Mouse (Mus musculus): ENCODE measurements at regions not wholly inside any gene's neighbourhood (a gene's known extent, or its start where the extent isn't known, plus 50 kb on each side); places are given as distances from the start of the nearest gene placed in this dataset.

DNA sequence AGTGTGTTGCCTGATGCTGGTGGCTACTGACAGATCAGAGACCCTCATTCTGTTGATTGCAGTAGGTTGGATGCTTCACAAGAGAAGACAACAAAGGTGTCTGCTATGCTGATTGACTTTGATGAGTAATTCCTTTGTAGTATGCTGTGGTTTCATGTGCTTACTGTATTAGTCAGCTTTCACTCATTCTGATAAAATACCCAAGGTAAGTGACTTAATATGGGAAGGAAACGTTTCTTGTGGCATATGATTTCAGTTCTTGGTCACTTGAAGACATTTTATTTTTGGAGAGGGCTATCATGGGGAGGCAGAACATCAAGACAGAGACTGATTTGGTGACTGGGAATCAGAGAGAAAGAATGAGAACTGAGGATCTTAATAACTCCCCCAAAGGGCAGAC lies 90.9 kb upstream of the Ndst3 start:
- no peak overlapping the region for H3ac ChIP-seq (ENCODE audit: control insufficient read depth, insufficient read length, low read depth)
- no peaks in the 10 kb centered on the region for H3K27me3 ChIP-seq (ENCODE audit: control insufficient read depth, insufficient read depth, insufficient read length)
- H3K79me2 ChIP-seq (ENCODE audit: control insufficient read depth, insufficient read depth): no peaks in the 10 kb centered on the region
- H3K4me3 ChIP-seq (ENCODE audit: insufficient read depth, poor library complexity, severe bottlenecking): no peak overlapping the region
- no peak for TF ChIP-seq MAX (IDR thresholded peaks at IDR 0.05)
- TF ChIP-seq USF1 (IDR thresholded peaks at IDR 0.05; ENCODE audit: low read depth): no peak
- TF ChIP-seq CEBPB (IDR thresholded peaks at IDR 0.05; ENCODE audit: low read depth): no peak
- TF ChIP-seq MYOD1 (IDR thresholded peaks at IDR 0.05; ENCODE audit: control insufficient read depth, insufficient read length, low read depth): no peak
- no peak for TF ChIP-seq FOSL1 (IDR thresholded peaks at IDR 0.05; ENCODE audit: insufficient read depth, low read length, poor library complexity, severe bottlenecking)
- no peak for TF ChIP-seq MYOG (IDR thresholded peaks at IDR 0.05; ENCODE audit: control insufficient read depth, extremely low read depth, insufficient read length)
- no peak for TF ChIP-seq CTCF (IDR thresholded peaks at IDR 0.05; ENCODE audit: control insufficient read depth, insufficient read depth, insufficient read length)
- H3K36me3 ChIP-seq (ENCODE audit: control insufficient read depth, insufficient read depth): no peaks in the 10 kb centered on the region
- no peaks in the 10 kb centered on the region for H3K79me3 ChIP-seq (ENCODE audit: low read depth)

DNA sequence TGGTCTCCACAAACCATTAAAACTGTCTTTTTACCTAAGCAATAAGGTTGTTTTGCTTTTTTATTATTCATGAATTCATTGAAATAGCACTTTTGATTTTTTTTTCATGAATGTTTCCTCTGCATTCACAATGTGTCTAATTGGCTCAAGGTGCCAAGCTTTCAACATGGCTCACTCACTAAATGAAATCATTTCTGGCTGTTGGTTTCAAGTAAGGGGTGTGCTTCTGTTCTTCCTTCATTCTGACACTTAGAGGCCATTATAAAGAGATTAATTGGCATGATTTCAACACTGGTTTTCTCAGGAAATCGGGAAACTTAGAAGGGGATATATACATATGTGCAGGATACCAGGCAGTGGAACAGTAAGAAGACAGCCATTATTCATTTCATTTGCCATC lies 93.5 kb upstream of the Ndst3 start:
- TF ChIP-seq CTCF (IDR thresholded peaks at IDR 0.05; ENCODE audit: control insufficient read depth, insufficient read depth, insufficient read length) (no peak), USF1 (IDR thresholded peaks at IDR 0.05; ENCODE audit: low read depth) (no peak), MYOD1 (IDR thresholded peaks at IDR 0.05; ENCODE audit: control insufficient read depth, insufficient read length, low read depth) (no peak), CEBPB (IDR thresholded peaks at IDR 0.05; ENCODE audit: low read depth) (no peak), FOSL1 (IDR thresholded peaks at IDR 0.05; ENCODE audit: insufficient read depth, low read length, poor library complexity, severe bottlenecking) (no peak), MAX (IDR thresholded peaks at IDR 0.05) (no peak), MYOG (IDR thresholded peaks at IDR 0.05; ENCODE audit: control insufficient read depth, extremely low read depth, insufficient read length) (no peak)
- H3K27me3 ChIP-seq (ENCODE audit: control insufficient read depth, insufficient read depth, insufficient read length): no peaks in the 10 kb centered on the region
- H3K36me3 ChIP-seq (ENCODE audit: control insufficient read depth, insufficient read depth): no peaks in the 10 kb centered on the region
- H3K79me2 ChIP-seq (ENCODE audit: control insufficient read depth, insufficient read depth): no peaks in the 10 kb centered on the region
- no peak overlapping the region for H3K4me3 ChIP-seq (ENCODE audit: insufficient read depth, poor library complexity, severe bottlenecking)
- H3ac ChIP-seq (ENCODE audit: control insufficient read depth, insufficient read length, low read depth): no peak overlapping the region
- H3K79me3 ChIP-seq (ENCODE audit: low read depth): no peaks in the 10 kb centered on the region

DNA sequence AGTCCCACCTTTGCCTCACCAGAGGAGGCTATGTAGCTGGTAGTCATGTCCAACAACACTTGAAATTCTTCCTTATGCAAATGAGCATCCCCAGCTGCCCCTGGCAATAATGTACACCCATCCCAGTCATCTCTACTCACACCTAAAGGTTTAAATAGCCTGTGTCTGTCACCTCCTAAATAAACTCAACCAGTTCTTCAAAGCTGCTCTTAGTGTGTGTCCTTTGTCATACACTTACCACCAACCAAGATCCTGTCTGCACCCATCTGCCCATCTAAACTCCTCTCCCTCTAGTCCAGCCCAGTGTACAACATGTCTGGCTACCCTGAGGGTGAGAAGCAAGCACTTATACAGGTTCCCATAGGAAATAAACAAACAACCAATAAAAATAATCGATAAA lies 103.4 kb upstream of the Ndst3 start:
- TF ChIP-seq MYOG (IDR thresholded peaks at IDR 0.05; ENCODE audit: control insufficient read depth, extremely low read depth, insufficient read length): no peak
- TF ChIP-seq FOSL1 (IDR thresholded peaks at IDR 0.05; ENCODE audit: insufficient read depth, low read length, poor library complexity, severe bottlenecking): no peak
- no peak for TF ChIP-seq CEBPB (IDR thresholded peaks at IDR 0.05; ENCODE audit: low read depth)
- TF ChIP-seq USF1 (IDR thresholded peaks at IDR 0.05; ENCODE audit: low read depth): no peak
- no peak for TF ChIP-seq MYOD1 (IDR thresholded peaks at IDR 0.05; ENCODE audit: control insufficient read depth, insufficient read length, low read depth)
- TF ChIP-seq CTCF (IDR thresholded peaks at IDR 0.05; ENCODE audit: control insufficient read depth, insufficient read depth, insufficient read length): no peak
- TF ChIP-seq MAX (IDR thresholded peaks at IDR 0.05): no peak
- H3K27me3 ChIP-seq (ENCODE audit: control insufficient read depth, insufficient read depth, insufficient read length): no peaks in the 10 kb centered on the region
- no peaks in the 10 kb centered on the region for H3K79me2 ChIP-seq (ENCODE audit: control insufficient read depth, insufficient read depth)
- no peak overlapping the region for H3K4me3 ChIP-seq (ENCODE audit: insufficient read depth, poor library complexity, severe bottlenecking)
- H3ac ChIP-seq (ENCODE audit: control insufficient read depth, insufficient read length, low read depth): no peak overlapping the region
- H3K79me3 ChIP-seq (ENCODE audit: low read depth): no peaks in the 10 kb centered on the region
- H3K36me3 ChIP-seq (ENCODE audit: control insufficient read depth, insufficient read depth): no peaks in the 10 kb centered on the region

DNA sequence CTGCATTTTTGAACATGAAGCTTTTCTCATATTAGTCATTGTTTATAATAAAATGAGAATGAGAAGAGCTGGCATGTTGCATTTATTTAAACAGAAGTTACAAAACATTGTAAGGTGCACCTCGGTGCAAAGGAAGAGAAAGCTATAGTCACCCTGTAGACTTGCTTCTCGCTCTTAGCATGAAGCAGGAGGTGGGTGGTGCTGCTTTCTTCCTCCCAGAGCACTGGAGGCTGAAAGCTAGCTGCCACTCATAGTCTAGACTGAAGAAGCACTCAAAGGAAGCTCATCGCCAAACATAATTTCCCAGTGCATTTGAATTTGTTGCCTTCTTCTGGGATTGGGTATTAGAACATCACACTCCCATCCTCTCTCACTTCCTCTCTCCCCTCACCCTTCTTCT lies 114.7 kb upstream of the Ndst3 start:
- TF ChIP-seq CTCF (IDR thresholded peaks at IDR 0.05; ENCODE audit: control insufficient read depth, insufficient read depth, insufficient read length): no peak
- no peak for TF ChIP-seq CEBPB (IDR thresholded peaks at IDR 0.05; ENCODE audit: low read depth)
- TF ChIP-seq MYOD1 (IDR thresholded peaks at IDR 0.05; ENCODE audit: control insufficient read depth, insufficient read length, low read depth): no peak
- TF ChIP-seq USF1 (IDR thresholded peaks at IDR 0.05; ENCODE audit: low read depth): no peak
- TF ChIP-seq FOSL1 (IDR thresholded peaks at IDR 0.05; ENCODE audit: insufficient read depth, low read length, poor library complexity, severe bottlenecking): no peak
- TF ChIP-seq MYOG (IDR thresholded peaks at IDR 0.05; ENCODE audit: control insufficient read depth, extremely low read depth, insufficient read length): no peak
- TF ChIP-seq MAX (IDR thresholded peaks at IDR 0.05): no peak
- Histone ChIP-seq H3K36me3 (ENCODE audit: control insufficient read depth, insufficient read depth) (no peaks in the 10 kb centered on the region), H3K27me3 (ENCODE audit: control insufficient read depth, insufficient read depth, insufficient read length) (no peaks in the 10 kb centered on the region), H3ac (ENCODE audit: control insufficient read depth, insufficient read length, low read depth) (no peak overlapping the region), H3K4me3 (ENCODE audit: insufficient read depth, poor library complexity, severe bottlenecking) (no peak overlapping the region), H3K79me3 (ENCODE audit: low read depth) (no peaks in the 10 kb centered on the region), H3K79me2 (ENCODE audit: control insufficient read depth, insufficient read depth) (no peaks in the 10 kb centered on the region)

DNA sequence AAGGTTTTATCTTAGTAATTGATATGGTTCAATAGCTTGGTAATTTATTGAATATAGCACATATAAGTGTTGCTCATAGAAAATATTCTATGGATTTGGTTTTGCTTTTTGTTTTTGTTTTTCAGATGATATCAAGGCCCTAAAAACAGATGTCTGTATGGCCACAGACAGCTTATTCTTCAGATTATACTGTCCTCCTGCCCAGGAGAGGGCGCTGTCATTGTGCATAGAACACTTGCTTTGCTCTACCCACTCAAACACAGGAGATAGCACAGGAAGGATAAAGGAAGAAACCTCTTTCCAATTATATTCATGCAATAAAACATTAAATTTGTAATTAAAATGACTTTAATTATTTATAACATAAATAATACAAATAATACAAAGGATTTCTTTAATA lies 115.4 kb upstream of the Ndst3 start:
- no peak overlapping the region for H3K4me3 ChIP-seq (ENCODE audit: insufficient read depth, poor library complexity, severe bottlenecking)
- no peaks in the 10 kb centered on the region for H3K79me3 ChIP-seq (ENCODE audit: low read depth)
- no peaks in the 10 kb centered on the region for H3K36me3 ChIP-seq (ENCODE audit: control insufficient read depth, insufficient read depth)
- TF ChIP-seq MYOG (IDR thresholded peaks at IDR 0.05; ENCODE audit: control insufficient read depth, extremely low read depth, insufficient read length) (no peak), FOSL1 (IDR thresholded peaks at IDR 0.05; ENCODE audit: insufficient read depth, low read length, poor library complexity, severe bottlenecking) (no peak), USF1 (IDR thresholded peaks at IDR 0.05; ENCODE audit: low read depth) (no peak), CEBPB (IDR thresholded peaks at IDR 0.05; ENCODE audit: low read depth) (no peak), MAX (IDR thresholded peaks at IDR 0.05) (no peak), MYOD1 (IDR thresholded peaks at IDR 0.05; ENCODE audit: control insufficient read depth, insufficient read length, low read depth) (no peak), CTCF (IDR thresholded peaks at IDR 0.05; ENCODE audit: control insufficient read depth, insufficient read depth, insufficient read length) (no peak)
- no peaks in the 10 kb centered on the region for H3K27me3 ChIP-seq (ENCODE audit: control insufficient read depth, insufficient read depth, insufficient read length)
- H3ac ChIP-seq (ENCODE audit: control insufficient read depth, insufficient read length, low read depth): no peak overlapping the region
- no peaks in the 10 kb centered on the region for H3K79me2 ChIP-seq (ENCODE audit: control insufficient read depth, insufficient read depth)

DNA sequence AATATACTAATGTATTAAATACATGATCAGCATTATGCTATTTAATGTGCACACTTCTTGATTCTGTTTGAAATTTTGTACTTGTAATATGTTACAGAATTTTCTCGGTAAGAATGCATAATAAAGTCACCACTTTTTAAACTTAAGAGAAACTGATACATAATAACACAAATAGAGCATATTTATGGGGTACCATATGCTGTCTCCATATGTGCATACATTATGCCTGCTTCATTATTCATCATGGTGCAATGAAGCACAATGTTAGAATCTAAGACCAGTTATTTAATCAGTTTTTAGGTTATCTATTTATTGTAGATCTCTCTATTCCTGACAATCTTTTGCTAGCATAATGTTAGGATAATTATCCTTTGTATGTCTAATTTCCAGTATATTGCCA lies 115.9 kb upstream of the Ndst3 start:
- TF ChIP-seq MYOG (IDR thresholded peaks at IDR 0.05; ENCODE audit: control insufficient read depth, extremely low read depth, insufficient read length) (no peak), CTCF (IDR thresholded peaks at IDR 0.05; ENCODE audit: control insufficient read depth, insufficient read depth, insufficient read length) (no peak), MYOD1 (IDR thresholded peaks at IDR 0.05; ENCODE audit: control insufficient read depth, insufficient read length, low read depth) (no peak), USF1 (IDR thresholded peaks at IDR 0.05; ENCODE audit: low read depth) (no peak), FOSL1 (IDR thresholded peaks at IDR 0.05; ENCODE audit: insufficient read depth, low read length, poor library complexity, severe bottlenecking) (no peak), CEBPB (IDR thresholded peaks at IDR 0.05; ENCODE audit: low read depth) (no peak), MAX (IDR thresholded peaks at IDR 0.05) (no peak)
- no peak overlapping the region for H3K4me3 ChIP-seq (ENCODE audit: insufficient read depth, poor library complexity, severe bottlenecking)
- no peaks in the 10 kb centered on the region for H3K27me3 ChIP-seq (ENCODE audit: control insufficient read depth, insufficient read depth, insufficient read length)
- H3K79me3 ChIP-seq (ENCODE audit: low read depth): no peaks in the 10 kb centered on the region
- H3K79me2 ChIP-seq (ENCODE audit: control insufficient read depth, insufficient read depth): no peaks in the 10 kb centered on the region
- H3K36me3 ChIP-seq (ENCODE audit: control insufficient read depth, insufficient read depth): no peaks in the 10 kb centered on the region
- H3ac ChIP-seq (ENCODE audit: control insufficient read depth, insufficient read length, low read depth): no peak overlapping the region
